Mouse (Mus musculus) liver, adult 2 months (tissue): ENCODE results near the gene Col25a1.

Experiments used
- CTCF ChIP-seq: fragments of 200-500 bp; IDR thresholded peaks from 2 replicates; pipeline ENCODE4 v1.5.1; 2011; ENCODE audit warnings: low read depth, low read length, control low read depth
- POLR2A ChIP-seq: fragments of 200-500 bp; IDR thresholded peaks from 2 replicates; pipeline ENCODE4 v1.6.1; 2011; ENCODE audit warnings: low read length, control low read depth; ENCODE audit not compliant: insufficient read depth; ENCODE audit errors: extremely low read depth

DNA sequence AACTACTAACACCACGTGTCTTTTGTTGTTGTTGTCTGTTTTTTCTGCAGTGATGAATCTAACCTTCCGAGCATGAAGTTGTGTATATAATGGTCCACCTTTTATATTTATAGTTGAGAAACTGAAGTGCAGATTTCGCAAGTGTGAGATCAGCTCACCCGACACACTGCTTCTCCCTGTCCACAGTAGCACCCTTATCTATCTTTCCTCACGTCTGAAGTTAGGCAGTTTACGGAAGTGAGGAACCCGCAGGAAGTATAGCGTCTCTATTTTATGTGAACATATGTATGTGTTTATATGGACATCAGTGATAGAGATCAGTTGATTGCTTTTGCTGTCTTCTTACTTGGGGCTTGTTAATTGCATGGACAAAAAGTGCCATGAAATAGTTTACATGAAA is 463.7 kb downstream of the Col25a1 start:
- no peak for TF ChIP-seq POLR2A
- no peak for TF ChIP-seq CTCF
